In genomic region chr10:70655828-70656227, GRCm38 (mm10) we compare ENCODE assay signal across 10 mouse cellular contexts. TPM values are rescaled to one million over a fixed set of nuclear protein-coding genes. Genes with fewer than 3 reads are reported as not detected.
DNase-seq lines count a peak whose midpoint lies in the region; ATAC-seq and TF ChIP-seq lines count a peak whose summit lies in the region.
"Had no signal": no experiment of that assay in that cellular context is flagged by ENCODE, and none has a peak within 500 bp of the region (broad histone marks: within the 10 kb centered on the region; RNA-seq: fewer than 3 reads in every experiment).

Gene Phyhipl (minus strand): TSS chr10:70655965.

- H3K27me3 ChIP-seq in cerebellum, adult 2 months (ENCODE audit: control insufficient read depth, insufficient read depth, low read length): no peaks in the 10 kb centered on the region
- no peaks in the 10 kb centered on the region for H3K27me3 ChIP-seq in forebrain, embryonic 16.5 days (replicated peaks; ENCODE audit: control insufficient read depth, insufficient read depth, low read length)
- H3K27me3 ChIP-seq in kidney, postnatal 0 days (ENCODE audit: insufficient read depth, low read length): no peaks in the 10 kb centered on the region
- H3K27me3 ChIP-seq in midbrain, embryonic 11.5 days (ENCODE audit: control insufficient read depth, insufficient read depth, low read length): no peaks in the 10 kb centered on the region
- H3K27me3 ChIP-seq: megakaryocyte, embryonic 14.5 days had no signal

- ATAC-seq in forebrain, embryonic 16.5 days: no peak
- peak; percentile 79 for ATAC-seq in kidney, postnatal 0 days (replicated peaks; ENCODE audit: low FRiP score, low read depth)
- no peak for ATAC-seq in midbrain, embryonic 11.5 days (ENCODE audit: low FRiP score)

- H3K27ac ChIP-seq in cerebellum, adult 2 months (ENCODE audit: insufficient read depth, low read length): no peak within 1 kb of the TSS
- H3K27ac ChIP-seq in forebrain, embryonic 16.5 days (ENCODE audit: low read length): no peak within 1 kb of the TSS
- peak within 1 kb of the TSS; percentile 71 for H3K27ac ChIP-seq in kidney, postnatal 0 days
- no peak within 1 kb of the TSS for H3K27ac ChIP-seq in midbrain, embryonic 11.5 days (ENCODE audit: low read depth, low read length)

- DNase-seq in cerebellum, adult 2 months: no peak
- DNase-seq in cerebellum, adult 11 months: no peak
- DNase-seq in kidney, postnatal 0 days (ENCODE audit: low spot score): peak; percentile 36
- no peak for DNase-seq in midbrain, embryonic 11.5 days (ENCODE audit: low spot score, missing footprints)
- no peak for DNase-seq in adrenal gland, postnatal 36 days
- no peak for DNase-seq in spleen, postnatal 36 days (ENCODE audit: low spot score in 2 of 2)
- no peak for DNase-seq in right cerebral cortex, adult 18-20 months

- no peak for TF ChIP-seq CTCF in cerebellum, adult 2 months (IDR thresholded peaks at IDR 0.05; ENCODE audit: borderline replicate concordance, insufficient read depth, low read depth, low read length)
- no peak for TF ChIP-seq CTCF in kidney, postnatal 0 days (IDR thresholded peaks at IDR 0.05; ENCODE audit: low read depth)

- H3K4me2 ChIP-seq in forebrain, embryonic 16.5 days (ENCODE audit: low read length): no peak within 1 kb of the TSS
- H3K4me2 ChIP-seq in kidney, postnatal 0 days (ENCODE audit: low read length): peak within 1 kb of the TSS; percentile 26
- no peak within 1 kb of the TSS for H3K4me2 ChIP-seq in midbrain, embryonic 11.5 days

- TF ChIP-seq POLR2A in cerebellum, adult 2 months (IDR thresholded peaks at IDR 0.05; ENCODE audit: borderline replicate concordance, insufficient read depth, low read length): no peak

- no peaks in the 10 kb centered on the region for H3K36me3 ChIP-seq in forebrain, embryonic 16.5 days (ENCODE audit: control insufficient read depth, insufficient read depth)
- no peaks in the 10 kb centered on the region for H3K36me3 ChIP-seq in kidney, postnatal 0 days (ENCODE audit: insufficient read depth, low read length)
- no peaks in the 10 kb centered on the region for H3K36me3 ChIP-seq in midbrain, embryonic 11.5 days (ENCODE audit: control insufficient read depth, insufficient read depth, low read length)

- 50% methylated on average over 7 of the region's 7 CpGs for WGBS in cerebellum, adult 2 months
- WGBS in forebrain, embryonic 16.5 days: 23% methylated on average over 7 of the region's 7 CpGs
- WGBS in kidney, postnatal 0 days: 31% methylated on average over 7 of the region's 7 CpGs
- 75% methylated on average over 7 of the region's 7 CpGs for WGBS in midbrain, embryonic 11.5 days

- H3K4me1 ChIP-seq in cerebellum, adult 2 months (ENCODE audit: control insufficient read depth, insufficient read depth, low read length): no peaks in the 10 kb centered on the region
- peaks cover 14% of the 10 kb centered on the region; the same call in 1 of the 2 replicates for H3K4me1 ChIP-seq in forebrain, embryonic 16.5 days (replicated peaks; ENCODE audit: control insufficient read depth, insufficient read depth, low read length)
- H3K4me1 ChIP-seq in kidney, postnatal 0 days (replicated peaks; ENCODE audit: insufficient read depth, low read length): 0 out of 2 replicates have a peak, but pooled peaks cover 3% of the 10 kb centered on the region
- peaks cover 8% of the 10 kb centered on the region for H3K4me1 ChIP-seq in midbrain, embryonic 11.5 days (ENCODE audit: control insufficient read depth, insufficient read depth, low read length)
- H3K4me1 ChIP-seq: megakaryocyte, embryonic 14.5 days had no signal

- H3K4me3 ChIP-seq in cerebellum, adult 2 months (replicated peaks; ENCODE audit: insufficient read depth, low read depth, low read length): no peak within 1 kb of the TSS
- H3K4me3 ChIP-seq in forebrain, embryonic 16.5 days (replicated peaks; ENCODE audit: low read length): no peak within 1 kb of the TSS
- no peak within 1 kb of the TSS for H3K4me3 ChIP-seq in kidney, postnatal 0 days (replicated peaks; ENCODE audit: low read depth, low read length)
- no peak within 1 kb of the TSS for H3K4me3 ChIP-seq in midbrain, embryonic 11.5 days (ENCODE audit: low read depth, low read length)
- H3K4me3 ChIP-seq: megakaryocyte, embryonic 14.5 days had no signal

- no peak within 1 kb of the TSS for H3K9ac ChIP-seq in forebrain, embryonic 16.5 days (replicated peaks; ENCODE audit: low read depth, low read length)
- no peak within 1 kb of the TSS for H3K9ac ChIP-seq in kidney, postnatal 0 days (ENCODE audit: low read depth, low read length)
- no peak within 1 kb of the TSS for H3K9ac ChIP-seq in midbrain, embryonic 11.5 days (ENCODE audit: low read length)

- H3K9me3 ChIP-seq in forebrain, embryonic 16.5 days (ENCODE audit: control insufficient read depth, low read length): no peaks in the 10 kb centered on the region
- no peaks in the 10 kb centered on the region for H3K9me3 ChIP-seq in kidney, postnatal 0 days (replicated peaks; ENCODE audit: low read length)
- no peaks in the 10 kb centered on the region; the same call in 1 of the 2 replicates for H3K9me3 ChIP-seq in midbrain, embryonic 11.5 days (ENCODE audit: control insufficient read depth, low read length)

RNA-seq across cellular contexts. Expression of gene Phyhipl, which starts in this region (rescaled TPM):
- polyA plus RNA-seq in cerebellum, adult 2 months (2012; rRNA removed): 196 and 224 TPM in 2 replicates
- polyA plus RNA-seq in forebrain, embryonic 16.5 days (2015; fragmentation: Nextera tagmentation; extraction: Ambion mirVana): 137 and 168 TPM in 2 replicates
- 35.0 and 35.3 TPM in 2 replicates for polyA plus RNA-seq in kidney, postnatal 0 days (2015; fragmentation: Nextera tagmentation; extraction: Ambion mirVana)
- 34.0 and 36.5 TPM in 2 replicates for polyA plus RNA-seq in midbrain, embryonic 11.5 days (2014; fragmentation: Nextera tagmentation; extraction: Ambion mirVana)
- 1 to 10 TPM; 1.7 to 3.0 TPM for total RNA-seq in adrenal gland, postnatal 36 days (2021)
- polyA plus RNA-seq: small intestine, adult 2 months had no signal
